Mouse (Mus musculus) CH12.LX (cell line): Measurements from ENCODE around the gene Rbm6. TPM values are rescaled to one million over a fixed set of nuclear protein-coding genes. Genes with fewer than 3 reads are reported as not detected.

Experiments
- DNase-seq: peaks from one replicate; pipeline ENCODE4 v3.0.0-alpha.2; 2013; ENCODE audit errors: extremely low read depth
- H3K27ac ChIP-seq: 2 replicates; pipeline ENCODE4 v1.5.1; 2012; ENCODE audit warnings: low read depth, mild to moderate bottlenecking, control low read depth, moderate library complexity; ENCODE audit not compliant: insufficient read depth
- H3K27me3 ChIP-seq: replicated peaks from 2 replicates; pipeline ENCODE3; 2012; ENCODE audit warnings: inconsistent platforms
- H3K36me3 ChIP-seq, 2 experiments: replicated peaks in 1 of 2; 2 replicates each; pipeline versions ENCODE3 to v1.6.1; 2012; ENCODE audit warnings: inconsistent platforms in 1 of 2, low read length in 1 of 2, mild to moderate bottlenecking in 1 of 2, mixed read lengths in 1 of 2, moderate library complexity in 1 of 2; ENCODE audit not compliant: control insufficient read depth in 1 of 2, insufficient read depth in 1 of 2
- H3K4me1 ChIP-seq, 2 experiments: 2 replicates each; pipeline ENCODE4 v1.6.1; 2012; ENCODE audit warnings: inconsistent platforms in 1 of 2, moderate library complexity in 1 of 2; ENCODE audit not compliant: insufficient read depth in 2 of 2, control insufficient read depth in 1 of 2
- H3K4me2 ChIP-seq: 2 replicates; pipeline ENCODE4 v1.6.1; 2012; ENCODE audit warnings: low read depth, mild to moderate bottlenecking, control low read depth; ENCODE audit not compliant: poor library complexity, insufficient read depth, severe bottlenecking
- H3K4me3 ChIP-seq, 3 experiments: fragments of 150-350 bp in 1 of 3; sonication (generic) in 1 of 3; replicated peaks in 1 of 3; 2 replicates each; pipeline versions ENCODE3 to v1.5.1; 2011 to 2012; ENCODE audit warnings: low read depth in 2 of 3, low read length in 2 of 3, mild to moderate bottlenecking in 2 of 3, moderate library complexity in 2 of 3, control low read depth in 1 of 3, improper control_type of control experiment in 1 of 3, inconsistent platforms in 1 of 3, mixed read lengths in 1 of 3; ENCODE audit not compliant: poor library complexity in 1 of 3
- H3K79me2 ChIP-seq: replicated peaks from 2 replicates; pipeline ENCODE4 v1.6.1; 2012; ENCODE audit warnings: mild to moderate bottlenecking, moderate library complexity; ENCODE audit not compliant: control insufficient read depth, poor library complexity, insufficient read depth, severe bottlenecking; ENCODE audit errors: extremely low read depth
- H3K9ac ChIP-seq: 2 replicates; pipeline ENCODE4 v1.6.1; 2012; ENCODE audit warnings: low read depth, mild to moderate bottlenecking, control low read depth, moderate library complexity; ENCODE audit not compliant: insufficient read depth
- H3K9me3 ChIP-seq: replicated peaks from 2 replicates; pipeline ENCODE3; 2012; ENCODE audit warnings: low read length, inconsistent platforms, mixed read lengths
- BHLHE40 ChIP-seq: IDR thresholded peaks from 2 replicates; pipeline ENCODE4 v1.6.1; 2011; ENCODE audit warnings: mild to moderate bottlenecking, low read depth, low read length, improper control_type of control experiment
- CHD1 ChIP-seq: IDR thresholded peaks from 2 replicates; pipeline ENCODE4 v1.6.1; 2012; ENCODE audit warnings: low read depth, low read length, improper control_type of control experiment, inconsistent platforms
- CHD2 ChIP-seq: IDR thresholded peaks from 2 replicates; pipeline ENCODE4 v1.6.1; 2011; ENCODE audit warnings: low read length, improper control_type of control experiment
- CTCF ChIP-seq, 2 experiments: IDR thresholded peaks in 1 of 2; conservative IDR thresholded peaks in 1 of 2; 2 replicates each; pipeline ENCODE4 v1.5.1; 2011 to 2012; ENCODE audit warnings: low read depth in 2 of 2, low read length in 2 of 2, improper control_type of control experiment in 1 of 2, inconsistent platforms in 1 of 2, mild to moderate bottlenecking in 1 of 2, moderate library complexity in 1 of 2
- E2F4 ChIP-seq: IDR thresholded peaks from 2 replicates; pipeline ENCODE4 v1.6.1; 2011; ENCODE audit warnings: low read depth, low read length, improper control_type of control experiment; ENCODE audit not compliant: insufficient replicate concordance
- ELF1 ChIP-seq: IDR thresholded peaks from 2 replicates; pipeline ENCODE4 v1.6.1; 2014; ENCODE audit warnings: low read depth, mild to moderate bottlenecking, inconsistent platforms, low read length, improper control_type of control experiment
- EP300 ChIP-seq: IDR thresholded peaks from 2 replicates; pipeline ENCODE4 v1.6.1; 2011; ENCODE audit warnings: low read length, improper control_type of control experiment
- ETS1 ChIP-seq: conservative IDR thresholded peaks from 2 replicates; pipeline ENCODE4 v1.6.1; 2012; ENCODE audit warnings: low read depth, mild to moderate bottlenecking, inconsistent platforms, low read length, improper control_type of control experiment, moderate library complexity
- GABPA ChIP-seq: IDR thresholded peaks from 2 replicates; pipeline ENCODE4 v1.6.1; 2012; ENCODE audit warnings: low read depth, low read length, improper control_type of control experiment, inconsistent platforms; ENCODE audit not compliant: insufficient replicate concordance
- HCFC1 ChIP-seq: IDR thresholded peaks from 2 replicates; pipeline ENCODE4 v1.6.1; 2012; ENCODE audit warnings: low read depth, mild to moderate bottlenecking, inconsistent platforms, low read length, improper control_type of control experiment
- IRF4 ChIP-seq: IDR thresholded peaks from 2 replicates; pipeline ENCODE4 v1.6.1; 2014; ENCODE audit warnings: low read depth, mild to moderate bottlenecking, inconsistent platforms, low read length, improper control_type of control experiment
- JUN ChIP-seq: IDR thresholded peaks from 2 replicates; pipeline ENCODE4 v1.6.1; 2011; ENCODE audit warnings: low read depth, mild to moderate bottlenecking, low read length, improper control_type of control experiment, moderate library complexity; ENCODE audit not compliant: insufficient read depth
- JUND ChIP-seq: conservative IDR thresholded peaks from 2 replicates; pipeline ENCODE4 v1.6.1; 2011; ENCODE audit warnings: low read depth, low read length, improper control_type of control experiment
- KAT2A ChIP-seq: IDR thresholded peaks from 2 replicates; pipeline ENCODE4 v1.6.1; 2012; ENCODE audit warnings: low read length, improper control_type of control experiment, inconsistent platforms; ENCODE audit not compliant: insufficient replicate concordance
- MAFK ChIP-seq: IDR thresholded peaks from 2 replicates; pipeline ENCODE4 v1.6.1; 2011; ENCODE audit warnings: low read length, improper control_type of control experiment; ENCODE audit not compliant: insufficient replicate concordance
- MAX ChIP-seq: IDR thresholded peaks from 2 replicates; pipeline ENCODE4 v1.6.1; 2011; ENCODE audit warnings: low read length, improper control_type of control experiment
- MAZ ChIP-seq: IDR thresholded peaks from 2 replicates; pipeline ENCODE4 v1.6.1; 2012; ENCODE audit warnings: low read depth, mild to moderate bottlenecking, inconsistent platforms, low read length, improper control_type of control experiment, moderate library complexity
- MEF2A ChIP-seq: IDR thresholded peaks from 2 replicates; pipeline ENCODE4 v1.6.1; 2014; ENCODE audit warnings: low read depth, mild to moderate bottlenecking, inconsistent platforms, low read length, improper control_type of control experiment, borderline replicate concordance
- MXI1 ChIP-seq: IDR thresholded peaks from 2 replicates; pipeline ENCODE4 v1.6.1; 2011; ENCODE audit warnings: mild to moderate bottlenecking, low read depth, low read length, improper control_type of control experiment
- MYC ChIP-seq: IDR thresholded peaks from 2 replicates; pipeline ENCODE4 v1.6.1; 2011; ENCODE audit warnings: low read depth, mild to moderate bottlenecking, improper control_type of control experiment, low read length
- NELFE ChIP-seq: IDR thresholded peaks from 2 replicates; pipeline ENCODE4 v1.6.1; 2011; ENCODE audit warnings: low read depth, low read length, improper control_type of control experiment
- NRF1 ChIP-seq: IDR thresholded peaks from 2 replicates; pipeline ENCODE4 v1.6.1; 2014; ENCODE audit warnings: low read depth, mild to moderate bottlenecking, inconsistent platforms, low read length, improper control_type of control experiment, moderate library complexity
- PAX5 ChIP-seq: IDR thresholded peaks from 2 replicates; pipeline ENCODE4 v1.6.1; 2012; ENCODE audit warnings: low read length, inconsistent platforms, mixed read lengths
- POLR2A ChIP-seq: IDR thresholded peaks from 2 replicates; pipeline ENCODE4 v1.6.1; 2011; ENCODE audit warnings: low read depth, mild to moderate bottlenecking, improper control_type of control experiment, low read length
- POLR2AphosphoS2 ChIP-seq: IDR thresholded peaks from 2 replicates; pipeline ENCODE4 v1.6.1; 2011; ENCODE audit warnings: low read depth, low read length, improper control_type of control experiment
- RAD21 ChIP-seq: IDR thresholded peaks from 2 replicates; pipeline ENCODE4 v1.6.1; 2011; ENCODE audit warnings: low read depth, mild to moderate bottlenecking, low read length, improper control_type of control experiment, moderate library complexity
- RCOR1 ChIP-seq: conservative IDR thresholded peaks from 2 replicates; pipeline ENCODE4 v1.6.1; 2012; ENCODE audit warnings: low read depth, mild to moderate bottlenecking, inconsistent platforms, low read length, improper control_type of control experiment
- SIN3A ChIP-seq: IDR thresholded peaks from 2 replicates; pipeline ENCODE4 v1.6.1; 2012; ENCODE audit warnings: low read length, improper control_type of control experiment, inconsistent platforms
- SMC3 ChIP-seq: IDR thresholded peaks from 2 replicates; pipeline ENCODE4 v1.6.1; 2011; ENCODE audit warnings: low read depth, low read length, improper control_type of control experiment
- TBP ChIP-seq: conservative IDR thresholded peaks from 2 replicates; pipeline ENCODE4 v1.6.1; 2011; ENCODE audit warnings: low read depth, low read length, improper control_type of control experiment
- TCF12 ChIP-seq: IDR thresholded peaks from 2 replicates; pipeline ENCODE4 v1.6.1; 2014; ENCODE audit warnings: low read depth, mild to moderate bottlenecking, inconsistent platforms, low read length, improper control_type of control experiment
- UBTF ChIP-seq: IDR thresholded peaks from 2 replicates; pipeline ENCODE4 v1.6.1; 2012; ENCODE audit warnings: low read depth, mild to moderate bottlenecking, inconsistent platforms, low read length, improper control_type of control experiment, moderate library complexity
- USF1 ChIP-seq: IDR thresholded peaks from 2 replicates; pipeline ENCODE4 v1.6.1; 2014; ENCODE audit warnings: low read depth, mild to moderate bottlenecking, inconsistent platforms, low read length, improper control_type of control experiment
- USF2 ChIP-seq: conservative IDR thresholded peaks from 2 replicates; pipeline ENCODE4 v1.6.1; 2011; ENCODE audit warnings: low read depth, low read length, improper control_type of control experiment
- ZC3H11A ChIP-seq: IDR thresholded peaks from 2 replicates; pipeline ENCODE4 v1.6.1; 2012; ENCODE audit warnings: low read depth, mild to moderate bottlenecking, inconsistent platforms, low read length, improper control_type of control experiment
- ZKSCAN1 ChIP-seq: IDR thresholded peaks from 2 replicates; pipeline ENCODE4 v1.6.1; 2012; ENCODE audit warnings: low read depth, inconsistent platforms, low read length, improper control_type of control experiment, borderline replicate concordance
- ZMIZ1 ChIP-seq: IDR thresholded peaks from 2 replicates; pipeline ENCODE4 v1.6.1; 2012; ENCODE audit warnings: low read depth, mild to moderate bottlenecking, inconsistent platforms, low read length, improper control_type of control experiment
- ZNF384 ChIP-seq: IDR thresholded peaks from 2 replicates; pipeline ENCODE4 v1.6.1; 2012; ENCODE audit warnings: low read depth, low read length, improper control_type of control experiment, inconsistent platforms
- dilution Hi-C: fragments of 300-500 bp; cut with MboI; formaldehyde crosslinking; loops from 2 replicates; pipeline ENCODE4 v1.14.3; 2020; ENCODE audit warnings: low sequenced_read_pairs; ENCODE audit not compliant: extremely low pct_unique_long_range_greater_than_20kb, extremely low pct_ligation_motif_present
- in situ Hi-C: fragments of 300-500 bp; cut with MboI; formaldehyde crosslinking; loops from 3 replicates; pipeline ENCODE4 v1.14.3; 2019; ENCODE audit warnings: low sequenced_read_pairs, low pct_ligation_motif_present, low pct_unique_long_range_greater_than_20kb, mixed read lengths
- polyA plus RNA-seq: library from polyadenylated mRNA; unstranded; fragments of >175 nt; gene quantifications from 2 replicates; pipeline ENCODE4 v1.2.1, GENCODE M21; 2012; ENCODE audit warnings: low read depth; ENCODE audit not compliant: insufficient read length
- total RNA-seq, 2 experiments: library from RNA; depleted of rRNA; stranded (reverse); fragments of 300-350 nt in 1 of 2; fragments of >200 nt in 1 of 2; gene quantifications; 2 replicates each; pipeline ENCODE4 v1.2.3; 2012 to 2014

Gene Rbm6
- total and polyA plus RNA-seq, 3 experiments, result 39.1 to 56.6 (median 43.3) TPM

- Histone ChIP-seq H3K9ac (peak within 1 kb of the TSS; percentile 74), H3K27ac (no peak within 1 kb of the TSS), H3K79me2 (0 out of 2 replicates have a peak, but pooled peaks cover 2% of the 10 kb centered on the region), H3K27me3 (peaks cover 18% of the 10 kb centered on the region), H3K36me3 (peaks cover 0 to 15% of the 10 kb centered on the region in 2 experiments), H3K4me1 (peaks cover 0 to 19% of the 10 kb centered on the region in 2 experiments; a peak in 2 of 4 replicates), H3K4me3 (peak within 1 kb of the TSS; percentile 86 to 91 (median 88)), H3K9me3 (no peaks in the 10 kb centered on the region), H3K4me2 (peak within 1 kb of the TSS; percentile 85)
- in situ Hi-C loops (no loop called here), dilution Hi-C loops (no loop called here)
- peak; percentile 93 for DNase-seq
- peak; percentile 92; the same call in 1 of the 2 replicates for TF ChIP-seq KAT2A
- TF ChIP-seq USF2, result no peak
- no peak for TF ChIP-seq EP300
- peak; percentile 80 for TF ChIP-seq POLR2A
- TF ChIP-seq CHD2, result peak; percentile 77
- TF ChIP-seq MXI1, result no peak
- TF ChIP-seq BHLHE40, result no peak
- TF ChIP-seq RAD21, result no peak
- TF ChIP-seq TBP, result no peak; the same call in 1 of the 2 replicates
- 0 out of 2 replicates have a peak, but pooled peaks have one; percentile 47 for TF ChIP-seq UBTF
- TF ChIP-seq NELFE, result no peak
- no peak for TF ChIP-seq SMC3
- TF ChIP-seq MAZ, result peak; percentile 87
- TF ChIP-seq TCF12, result no peak
- peak; percentile 98 for TF ChIP-seq ELF1
- TF ChIP-seq POLR2AphosphoS2, result 0 out of 2 replicates have a peak, but pooled peaks have one; percentile 43
- TF ChIP-seq MEF2A, result peak; percentile 65
- peak; percentile 44; the same call in 1 of the 2 replicates for TF ChIP-seq GABPA
- TF ChIP-seq ZC3H11A, result no peak
- TF ChIP-seq E2F4, result no peak
- TF ChIP-seq MAX, result no peak
- TF ChIP-seq ZKSCAN1, result no peak
- no peak for TF ChIP-seq USF1
- no peak for TF ChIP-seq RCOR1
- no peak; the same call in 1 of the 2 replicates for TF ChIP-seq ETS1
- TF ChIP-seq IRF4, result no peak; the same call in 1 of the 2 replicates
- TF ChIP-seq CHD1, result no peak
- TF ChIP-seq JUN, result no peak
- no peak for TF ChIP-seq JUND
- TF ChIP-seq CTCF (conservative IDR thresholded peaks at IDR 0.05 in 1 of 2, IDR thresholded peaks at IDR 0.05 in 1 of 2; ENCODE audit: low read depth in 2 of 2, low read length in 2 of 2), result no peak
- peak; percentile 57 for TF ChIP-seq NRF1
- peak; percentile 97 for TF ChIP-seq SIN3A
- TF ChIP-seq HCFC1, result peak; percentile 98
- TF ChIP-seq ZNF384, result no peak
- TF ChIP-seq PAX5, result no peak
- TF ChIP-seq MYC, result no peak
- no peak for TF ChIP-seq ZMIZ1
- TF ChIP-seq MAFK, result no peak
These were observed 14.8 kb upstream of the Rbm6 start, which contains the start of gene Mon1a for GRCm38 (mm10) chr9:107887804-107888266. Gene Mon1a (plus strand): TSS chr9:107888151.
